Mouse (Mus musculus): Measurements from ENCODE around the gene 2310079G19Rik. TPM values are rescaled to one million over a fixed set of nuclear protein-coding genes. Genes with fewer than 3 reads are reported as not detected.

Gene 2310079G19Rik
- not detected in 2 replicates for polyA plus RNA-seq (2014; fragmentation: Nextera tagmentation; extraction: Ambion mirVana)

DNA sequence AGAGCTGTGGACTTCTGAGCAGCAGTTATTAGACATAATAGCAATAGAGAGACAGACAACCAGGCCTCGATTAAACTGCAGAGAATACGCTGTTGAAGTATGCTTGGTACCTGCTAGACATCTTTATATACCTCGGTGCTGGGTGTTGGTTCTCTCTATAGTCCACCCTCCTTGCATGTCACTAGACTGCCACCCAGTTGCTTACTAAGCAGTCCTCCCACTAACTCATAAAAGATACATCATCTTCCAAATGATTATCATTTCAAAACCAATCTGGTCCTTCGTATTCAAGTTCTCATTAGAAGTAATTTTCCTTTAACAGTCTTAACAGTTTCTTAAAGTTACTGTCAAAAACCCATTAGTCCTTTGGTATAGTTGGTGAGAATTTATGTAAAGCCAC, at the start of gene 2310079G19Rik:
TSS of gene 2310079G19Rik (minus strand) at position 101 of the 400 bp plus-strand sequence.
- 92% methylated on average over 4 of the region's 4 CpGs for WGBS

DNA sequence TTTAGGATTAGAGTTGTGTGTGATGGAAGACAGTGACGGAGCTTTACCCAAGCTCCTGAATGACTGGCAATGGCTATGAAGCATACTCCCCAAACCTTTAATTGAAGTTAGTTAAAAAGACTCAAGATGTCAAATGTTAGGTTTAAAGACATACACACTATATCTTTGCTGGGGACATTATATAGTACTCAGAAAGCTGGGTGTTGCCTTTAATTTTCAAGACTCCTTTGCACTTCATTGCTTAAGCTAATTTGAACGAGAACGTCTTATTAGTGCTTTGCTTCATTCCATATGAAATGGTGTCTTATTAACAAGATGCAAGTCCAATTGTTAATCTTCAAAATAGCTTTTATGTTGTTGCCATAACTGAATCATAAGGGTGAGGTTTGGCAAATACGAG, 44.1 kb upstream of the 2310079G19Rik start, which contains the start of gene Krtap27-1:
TSS of gene Krtap27-1 (minus strand) at position 101 of the 400 bp plus-strand sequence.
- Histone ChIP-seq H3K36me3 (replicated peaks; ENCODE audit: control insufficient read depth, insufficient read depth) (no peaks in the 10 kb centered on the region), H3K4me2 (replicated peaks) (no peak within 1 kb of the TSS), H3K4me3 (replicated peaks; ENCODE audit: low read length) (no peak within 1 kb of the TSS), H3K27ac (no peak within 1 kb of the TSS), H3K4me1 (replicated peaks; ENCODE audit: control insufficient read depth, insufficient read depth, low read length) (no peaks in the 10 kb centered on the region), H3K9ac (no peak within 1 kb of the TSS), H3K9me3 (ENCODE audit: control insufficient read depth, low read length) (no peaks in the 10 kb centered on the region), H3K27me3 (ENCODE audit: control insufficient read depth, insufficient read depth, low read length) (no peaks in the 10 kb centered on the region)
- DNase-seq (ENCODE audit: low spot score) (no peak), ATAC-seq (ENCODE audit: low FRiP score) (no peak)
- WGBS = 94% methylated on average over 4 of the region's 4 CpGs

More for the DNA sequence above, at the start of gene 2310079G19Rik:
- DNase-seq (ENCODE audit: low spot score) (no peak), ATAC-seq (ENCODE audit: low FRiP score) (no peak)
- no peaks in the 10 kb centered on the region for H3K9me3 ChIP-seq (ENCODE audit: control insufficient read depth, low read length)
- H3K27ac ChIP-seq = no peak within 1 kb of the TSS
- H3K27me3 ChIP-seq (ENCODE audit: control insufficient read depth, insufficient read depth, low read length) = no peaks in the 10 kb centered on the region
- no peaks in the 10 kb centered on the region for H3K36me3 ChIP-seq (replicated peaks; ENCODE audit: control insufficient read depth, insufficient read depth)
- no peak within 1 kb of the TSS for H3K4me3 ChIP-seq (replicated peaks; ENCODE audit: low read length)
- H3K4me1 ChIP-seq (replicated peaks; ENCODE audit: control insufficient read depth, insufficient read depth, low read length) = no peaks in the 10 kb centered on the region
- H3K9ac ChIP-seq = no peak within 1 kb of the TSS
- H3K4me2 ChIP-seq (replicated peaks) = no peak within 1 kb of the TSS

- peak; percentile 38 for DNase-seq (ENCODE audit: low spot score)
- no peak overlapping the region for H3K27ac ChIP-seq
- no peaks in the 10 kb centered on the region for H3K27me3 ChIP-seq (ENCODE audit: control insufficient read depth, insufficient read depth, low read length)
- H3K4me2 ChIP-seq (replicated peaks) = no peak overlapping the region
- H3K9ac ChIP-seq = no peak overlapping the region
- H3K4me1 ChIP-seq (replicated peaks; ENCODE audit: control insufficient read depth, insufficient read depth, low read length) = no peaks in the 10 kb centered on the region
- H3K36me3 ChIP-seq (replicated peaks; ENCODE audit: control insufficient read depth, insufficient read depth) = no peaks in the 10 kb centered on the region
- no peaks in the 10 kb centered on the region for H3K9me3 ChIP-seq (ENCODE audit: control insufficient read depth, low read length)
- WGBS = 60% methylated on average over 1 of the region's 1 CpGs
- no peak overlapping the region for H3K4me3 ChIP-seq (replicated peaks; ENCODE audit: low read length)
- peak; percentile 71 for ATAC-seq (ENCODE audit: low FRiP score)
Measured at GRCm38 (mm10) chr16:88657426-88657825, 30.0 kb upstream of the 2310079G19Rik start.

DNA sequence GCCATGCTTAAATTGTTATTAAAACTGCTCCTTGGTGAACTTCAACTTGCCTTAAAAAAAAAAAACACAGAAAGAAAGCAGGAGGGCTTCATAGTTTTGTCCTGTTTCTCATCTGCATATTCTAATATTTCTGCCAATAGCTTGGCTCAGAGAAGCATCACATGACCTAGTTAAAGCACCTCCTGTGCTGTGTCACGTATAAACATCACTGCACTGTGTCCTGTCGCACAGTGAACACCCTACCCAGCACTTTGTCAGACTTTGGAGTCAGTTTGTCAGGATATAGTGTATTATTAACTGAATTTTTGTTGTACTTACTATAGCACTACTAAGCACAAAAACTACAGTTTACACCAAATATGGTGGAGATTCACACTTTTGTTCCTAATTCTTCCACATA, 24.5 kb upstream of the 2310079G19Rik start:
- Histone ChIP-seq H3K27me3 (ENCODE audit: control insufficient read depth, insufficient read depth, low read length) (no peaks in the 10 kb centered on the region), H3K4me2 (replicated peaks) (no peak overlapping the region), H3K9ac (no peak overlapping the region), H3K36me3 (replicated peaks; ENCODE audit: control insufficient read depth, insufficient read depth) (no peaks in the 10 kb centered on the region), H3K4me1 (replicated peaks; ENCODE audit: control insufficient read depth, insufficient read depth, low read length) (no peaks in the 10 kb centered on the region), H3K4me3 (replicated peaks; ENCODE audit: low read length) (no peak overlapping the region), H3K27ac (no peak overlapping the region), H3K9me3 (ENCODE audit: control insufficient read depth, low read length) (no peaks in the 10 kb centered on the region)
- 71% methylated on average over 2 of the region's 2 CpGs for WGBS
- ATAC-seq (ENCODE audit: low FRiP score) = no peak
- DNase-seq (ENCODE audit: low spot score) = no peak

GRCm38 (mm10) chr16:88651082-88651481, 23.6 kb upstream of the 2310079G19Rik start:
- H3K36me3 ChIP-seq (replicated peaks; ENCODE audit: control insufficient read depth, insufficient read depth) = no peaks in the 10 kb centered on the region
- no peak overlapping the region for H3K4me2 ChIP-seq (replicated peaks)
- DNase-seq (ENCODE audit: low spot score) (no peak), ATAC-seq (ENCODE audit: low FRiP score) (no peak)
- no peaks in the 10 kb centered on the region for H3K27me3 ChIP-seq (ENCODE audit: control insufficient read depth, insufficient read depth, low read length)
- H3K9me3 ChIP-seq (ENCODE audit: control insufficient read depth, low read length) = no peaks in the 10 kb centered on the region
- WGBS = 88% methylated on average over 1 of the region's 1 CpGs
- H3K4me3 ChIP-seq (replicated peaks; ENCODE audit: low read length) = no peak overlapping the region
- H3K27ac ChIP-seq = no peak overlapping the region
- H3K4me1 ChIP-seq (replicated peaks; ENCODE audit: control insufficient read depth, insufficient read depth, low read length) = no peaks in the 10 kb centered on the region
- H3K9ac ChIP-seq = no peak overlapping the region

GRCm38 (mm10) chr16:88647358-88647846, 19.9 kb upstream of the 2310079G19Rik start, which contains the start of gene Krtap26-1:
TSS of gene Krtap26-1 (minus strand) at chr16:88647796.
- Histone ChIP-seq H3K27me3 (ENCODE audit: control insufficient read depth, insufficient read depth, low read length) (no peaks in the 10 kb centered on the region), H3K9ac (no peak within 1 kb of the TSS), H3K4me1 (replicated peaks; ENCODE audit: control insufficient read depth, insufficient read depth, low read length) (no peaks in the 10 kb centered on the region), H3K4me3 (replicated peaks; ENCODE audit: low read length) (no peak within 1 kb of the TSS), H3K36me3 (replicated peaks; ENCODE audit: control insufficient read depth, insufficient read depth) (no peaks in the 10 kb centered on the region), H3K27ac (no peak within 1 kb of the TSS), H3K4me2 (replicated peaks) (no peak within 1 kb of the TSS), H3K9me3 (ENCODE audit: control insufficient read depth, low read length) (no peaks in the 10 kb centered on the region)
- DNase-seq (ENCODE audit: low spot score) = no peak
- ATAC-seq (ENCODE audit: low FRiP score) = no peak
- 86% methylated on average over 10 of the region's 10 CpGs for WGBS

GRCm38 (mm10) chr16:88646366-88647111, 19.1 kb upstream of the 2310079G19Rik start:
- no peaks in the 10 kb centered on the region for H3K9me3 ChIP-seq (ENCODE audit: control insufficient read depth, low read length)
- no peak overlapping the region for H3K4me2 ChIP-seq (replicated peaks)
- H3K27me3 ChIP-seq (ENCODE audit: control insufficient read depth, insufficient read depth, low read length) = no peaks in the 10 kb centered on the region
- ATAC-seq (ENCODE audit: low FRiP score) (no peak), DNase-seq (ENCODE audit: low spot score) (no peak)
- 84% methylated on average over 8 of the region's 8 CpGs for WGBS
- H3K4me1 ChIP-seq (replicated peaks; ENCODE audit: control insufficient read depth, insufficient read depth, low read length) = no peaks in the 10 kb centered on the region
- no peaks in the 10 kb centered on the region for H3K36me3 ChIP-seq (replicated peaks; ENCODE audit: control insufficient read depth, insufficient read depth)
- no peak overlapping the region for H3K4me3 ChIP-seq (replicated peaks; ENCODE audit: low read length)
- H3K9ac ChIP-seq = no peak overlapping the region
- no peak overlapping the region for H3K27ac ChIP-seq

- no peak for DNase-seq (ENCODE audit: low spot score)
- no peak overlapping the region for H3K4me3 ChIP-seq (replicated peaks; ENCODE audit: low read length)
Measured at GRCm38 (mm10) chr16:88640053-88640452, 12.6 kb upstream of the 2310079G19Rik start.

DNA sequence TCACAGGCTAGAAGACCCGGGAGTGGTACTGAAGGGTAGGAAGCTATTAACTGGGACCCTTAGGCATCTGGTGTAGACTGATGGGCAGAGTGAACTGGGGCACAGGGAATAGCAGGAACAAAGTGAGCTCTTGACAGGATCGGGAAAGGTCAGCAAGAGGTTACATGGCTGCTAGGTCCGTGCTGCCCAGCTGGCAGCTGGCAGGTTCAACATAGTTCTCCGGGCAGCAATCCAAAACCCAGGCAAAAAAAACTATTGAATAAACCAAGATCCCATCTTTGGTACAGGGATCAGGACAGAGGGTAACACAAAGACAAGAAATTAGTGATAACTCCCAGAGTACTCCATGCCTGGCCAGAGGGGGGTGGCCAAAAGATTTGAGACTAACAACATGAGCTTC, 7.7 kb upstream of the 2310079G19Rik start:
- Histone ChIP-seq H3K9ac (no peak overlapping the region), H3K27ac (no peak overlapping the region), H3K36me3 (replicated peaks; ENCODE audit: control insufficient read depth, insufficient read depth) (no peaks in the 10 kb centered on the region), H3K9me3 (ENCODE audit: control insufficient read depth, low read length) (no peaks in the 10 kb centered on the region), H3K4me3 (replicated peaks; ENCODE audit: low read length) (no peak overlapping the region), H3K4me2 (replicated peaks) (no peak overlapping the region), H3K4me1 (replicated peaks; ENCODE audit: control insufficient read depth, insufficient read depth, low read length) (no peaks in the 10 kb centered on the region), H3K27me3 (ENCODE audit: control insufficient read depth, insufficient read depth, low read length) (no peaks in the 10 kb centered on the region)
- 52% methylated on average over 4 of the region's 4 CpGs for WGBS
- peak; percentile 37 for DNase-seq (ENCODE audit: low spot score)
- ATAC-seq (ENCODE audit: low FRiP score) = no peak

More at GRCm38 (mm10) chr16:88640053-88640452, 12.6 kb upstream of the 2310079G19Rik start:
- Histone ChIP-seq H3K27me3 (ENCODE audit: control insufficient read depth, insufficient read depth, low read length) (no peaks in the 10 kb centered on the region), H3K36me3 (replicated peaks; ENCODE audit: control insufficient read depth, insufficient read depth) (no peaks in the 10 kb centered on the region), H3K4me2 (replicated peaks) (no peak overlapping the region), H3K4me1 (replicated peaks; ENCODE audit: control insufficient read depth, insufficient read depth, low read length) (no peaks in the 10 kb centered on the region), H3K27ac (no peak overlapping the region), H3K9me3 (ENCODE audit: control insufficient read depth, low read length) (no peaks in the 10 kb centered on the region), H3K9ac (no peak overlapping the region)
- no peak for ATAC-seq (ENCODE audit: low FRiP score)
- WGBS = 83% methylated on average over 3 of the region's 3 CpGs

Data from hindbrain, embryonic 14.5 days (tissue).